Mouse (Mus musculus): ENCODE measurements around the gene She.
"Not testable (repeated sequence)": the region's sequence is repeated elsewhere in the genome, so short reads cannot be mapped to it uniquely, and the experiment has no call there.

Gene She

DNA sequence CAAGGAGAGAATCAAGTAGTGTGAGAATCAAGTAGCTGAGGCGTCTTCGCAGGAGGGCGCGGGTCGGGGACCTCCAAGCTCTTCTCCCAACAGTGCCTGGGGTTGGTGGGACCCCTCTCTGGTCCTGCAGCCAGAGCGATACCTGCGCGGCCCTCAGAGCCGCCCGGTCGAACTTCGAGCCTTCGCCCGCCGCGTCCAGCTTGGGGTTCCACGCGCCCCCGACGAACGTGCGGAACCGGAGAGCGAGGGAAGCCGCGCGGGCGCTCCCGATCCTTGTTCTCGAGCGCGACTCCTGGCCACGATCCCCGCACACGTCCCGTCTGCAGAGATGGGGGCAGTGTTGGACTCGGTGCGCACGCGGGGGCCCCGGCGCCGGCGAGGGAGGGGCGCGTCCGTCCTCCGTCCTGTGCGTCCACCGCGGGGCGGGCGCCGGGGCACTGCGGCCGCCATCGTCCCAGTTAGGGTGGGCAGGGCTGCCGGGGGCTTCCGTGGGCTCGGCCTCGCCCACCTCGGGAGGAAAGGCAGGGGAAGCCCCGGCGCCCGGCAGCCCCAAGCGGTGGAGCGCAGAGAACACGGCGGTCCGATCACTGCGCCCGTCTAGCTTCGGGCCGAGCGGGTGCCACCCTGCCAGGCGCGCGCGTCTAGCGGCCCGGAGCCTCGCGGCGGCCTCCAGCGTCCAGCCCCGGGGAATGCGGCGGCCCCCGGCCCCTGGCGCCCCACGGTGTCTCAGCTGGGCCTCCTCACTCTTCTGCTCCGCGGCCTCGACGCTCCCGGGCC lies at the start of gene She:
TSS of gene She (plus strand) at position 556 of the 777 bp plus-strand sequence.
- peak; percentile 16 to 24 for DNase-seq

DNA sequence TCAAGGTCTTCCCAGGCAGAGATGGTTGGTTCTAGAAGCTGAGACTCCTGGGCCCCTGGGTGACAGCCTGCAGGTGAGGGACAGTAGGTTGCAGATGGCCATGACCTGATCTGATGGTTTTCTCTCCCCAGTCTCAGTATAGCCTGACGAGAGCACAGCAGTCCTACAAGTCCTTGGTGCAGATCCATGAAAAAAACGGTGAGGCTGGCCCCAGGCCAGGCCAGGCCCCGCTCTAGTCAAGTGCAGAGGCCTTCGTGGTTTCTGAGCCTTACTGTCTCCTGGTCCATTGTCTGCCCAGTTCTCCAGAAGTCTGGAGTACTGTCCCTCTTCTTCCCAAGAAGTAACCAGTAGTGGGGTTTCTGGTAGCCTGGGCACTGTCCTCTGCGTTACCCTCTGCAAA lies 49.5 kb upstream of the She start:
- DNase-seq: no peak

DNA sequence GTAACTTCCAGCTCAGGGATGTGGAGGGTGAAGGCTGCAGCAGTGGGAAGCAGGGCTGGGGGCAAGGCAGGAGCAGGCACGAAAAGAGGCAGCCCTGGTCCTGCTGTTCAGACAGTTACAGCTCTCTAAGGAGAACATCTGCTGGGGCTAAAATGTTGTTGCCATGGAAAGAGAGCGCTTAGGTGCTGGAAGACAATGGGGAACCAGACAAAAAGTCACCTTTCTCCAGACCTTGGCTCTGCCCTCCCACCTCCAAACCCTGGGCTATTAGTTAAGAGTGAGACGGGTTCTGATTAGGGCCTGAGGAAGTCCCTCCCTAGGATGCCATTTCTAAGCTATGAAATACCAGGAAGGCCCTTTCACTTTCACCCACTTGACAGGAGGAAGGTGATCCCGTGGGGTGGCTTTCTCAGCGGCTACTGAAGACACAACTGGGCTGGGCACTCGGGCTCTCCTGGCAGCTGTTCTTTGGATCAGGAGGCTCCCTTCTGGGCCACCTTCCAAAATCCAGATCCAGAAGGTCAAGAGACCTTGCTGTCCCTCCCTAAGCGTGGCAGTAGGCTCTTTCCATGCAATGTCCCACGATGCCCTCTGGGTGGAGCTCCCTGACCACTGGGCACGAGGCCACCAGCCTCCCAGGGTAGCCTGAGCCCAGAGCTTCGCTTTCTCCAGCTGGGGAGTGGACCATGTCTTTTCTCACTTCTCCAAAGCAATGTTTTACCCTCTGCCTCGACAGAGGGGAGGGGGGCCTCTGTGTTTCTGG lies 46.0 kb upstream of the She start:
- DNase-seq: peak; percentile 89 to 92

DNA sequence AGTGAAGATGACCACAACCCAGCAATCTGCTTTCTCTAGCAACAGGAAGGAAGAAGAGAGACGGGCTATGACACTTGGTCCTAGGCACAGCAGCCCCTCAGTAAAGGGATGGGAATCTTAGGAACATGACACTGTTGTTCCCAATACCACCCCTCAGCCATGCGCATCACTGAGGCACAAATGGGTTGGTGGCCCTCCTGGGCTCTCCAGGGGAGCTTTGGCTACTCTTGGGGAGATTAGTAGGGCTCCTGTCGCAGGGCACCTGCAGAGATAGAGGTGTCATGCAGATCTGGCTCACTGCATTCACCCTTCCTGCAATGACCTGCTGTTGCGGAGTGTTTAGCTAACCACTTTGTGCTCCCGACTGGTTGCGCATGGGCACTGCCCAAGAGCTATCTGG lies 44.9 kb upstream of the She start:
- DNase-seq: no peak

DNA sequence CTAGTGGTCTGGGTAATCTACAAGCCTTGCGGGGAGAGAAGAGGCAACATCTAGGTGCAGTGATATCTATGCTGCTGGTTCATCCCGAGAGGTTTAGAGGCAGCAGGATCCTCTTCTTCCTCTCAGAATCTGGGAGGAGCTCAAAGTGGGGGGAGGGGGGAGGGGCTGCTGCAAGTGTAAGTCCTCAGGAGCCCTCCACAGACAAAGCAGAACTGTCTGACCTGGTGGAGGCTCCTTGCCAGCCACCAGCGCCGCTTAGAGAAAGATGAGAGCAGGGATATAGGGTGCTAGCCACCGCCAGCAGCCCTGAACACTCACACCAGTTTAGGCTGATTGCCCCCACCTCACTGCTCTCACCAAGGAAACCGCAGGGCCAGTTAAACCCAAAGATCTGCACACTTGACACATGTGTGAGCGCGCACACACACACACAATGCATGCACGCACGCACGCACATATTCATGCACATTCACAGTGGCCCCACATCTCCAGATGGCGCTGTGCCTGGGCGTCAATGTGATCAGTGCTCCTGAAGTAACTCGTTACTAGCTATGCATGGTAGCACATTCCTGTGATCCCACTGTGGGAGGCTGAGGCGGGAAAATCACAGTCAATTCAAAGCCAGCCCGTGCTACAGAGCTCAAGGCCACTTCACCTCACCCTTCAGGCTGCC lies 42.4 kb upstream of the She start:
- DNase-seq: peak; percentile 39 to 53

DNA sequence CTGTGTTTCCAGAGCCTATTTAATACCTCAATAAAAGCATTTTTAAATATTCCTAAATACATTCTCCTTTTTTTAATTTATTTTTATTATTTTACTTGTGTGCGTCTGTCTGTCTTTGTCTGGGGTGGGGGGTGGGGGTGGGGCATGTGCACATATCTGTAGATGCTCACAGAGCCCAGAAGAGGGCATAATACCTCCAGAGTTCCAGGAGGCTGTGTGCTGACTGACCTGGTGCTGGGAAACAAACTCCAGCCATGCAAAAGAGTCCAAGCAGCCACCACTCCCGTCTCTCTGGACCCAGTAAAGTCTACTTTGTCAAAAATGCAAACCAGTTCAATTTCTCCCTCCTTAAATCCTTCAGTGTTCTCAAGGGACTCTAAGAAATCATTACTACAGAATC lies 36.6 kb upstream of the She start:
- DNase-seq: no peak

DNA sequence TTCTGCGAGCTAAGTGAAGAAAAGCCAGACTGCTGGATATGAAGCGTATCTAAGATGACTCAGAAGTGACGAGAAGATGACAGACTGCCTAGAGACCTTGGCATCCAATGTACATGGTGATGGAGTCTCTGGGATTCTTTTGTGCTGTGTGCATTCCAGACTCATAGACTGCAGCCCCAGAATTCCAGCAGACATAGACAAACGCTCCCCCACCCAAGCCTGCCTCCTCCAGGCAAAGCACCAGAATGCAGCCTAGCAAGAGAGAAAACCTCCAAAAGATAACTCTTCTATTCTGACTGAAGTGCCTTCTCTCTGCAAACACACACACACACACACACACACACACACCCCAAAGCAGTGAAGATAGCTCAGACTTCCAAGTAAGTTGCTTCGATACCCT lies 35.4 kb upstream of the She start:
- no peak for DNase-seq

DNA sequence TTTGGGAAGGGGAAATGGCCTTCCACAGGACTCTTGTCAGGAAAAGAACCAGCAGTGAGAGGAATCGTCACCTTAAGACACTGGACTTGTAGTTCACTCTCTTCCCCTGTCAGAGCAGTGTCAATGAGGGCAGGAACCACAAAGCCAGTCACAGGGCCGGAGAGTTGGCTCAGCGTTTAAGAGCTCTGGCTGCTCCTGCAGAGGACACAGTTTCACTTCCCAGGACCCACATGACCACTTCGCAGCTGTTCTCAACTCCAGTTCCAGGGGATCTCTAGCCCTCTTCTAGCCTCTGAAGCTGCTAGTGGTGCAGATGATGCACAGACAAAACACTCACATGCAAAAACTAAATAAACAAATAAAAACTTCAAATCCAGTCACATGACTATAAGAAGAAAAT lies 34.8 kb upstream of the She start:
- DNase-seq: no peak

DNA sequence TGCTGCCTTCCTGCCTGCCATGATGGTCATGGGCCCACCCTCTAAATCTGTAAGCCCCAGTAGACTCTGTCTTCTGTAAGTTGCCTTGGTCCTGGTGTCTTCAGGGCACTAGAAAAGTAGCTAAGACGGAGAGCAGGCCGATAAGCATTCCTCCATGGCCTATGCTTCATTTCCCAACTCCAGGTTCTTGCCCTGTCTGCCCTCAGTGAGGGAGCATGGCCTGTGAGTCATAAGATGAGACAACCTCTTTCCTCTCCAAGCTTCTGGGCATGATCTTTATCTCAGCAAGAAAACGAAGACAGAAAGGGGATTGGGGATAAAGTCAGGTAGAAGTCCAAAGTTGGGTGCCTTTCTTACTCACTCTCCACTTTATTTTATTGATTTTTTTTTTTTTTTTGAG lies 32.7 kb upstream of the She start:
- DNase-seq: no peak

DNA sequence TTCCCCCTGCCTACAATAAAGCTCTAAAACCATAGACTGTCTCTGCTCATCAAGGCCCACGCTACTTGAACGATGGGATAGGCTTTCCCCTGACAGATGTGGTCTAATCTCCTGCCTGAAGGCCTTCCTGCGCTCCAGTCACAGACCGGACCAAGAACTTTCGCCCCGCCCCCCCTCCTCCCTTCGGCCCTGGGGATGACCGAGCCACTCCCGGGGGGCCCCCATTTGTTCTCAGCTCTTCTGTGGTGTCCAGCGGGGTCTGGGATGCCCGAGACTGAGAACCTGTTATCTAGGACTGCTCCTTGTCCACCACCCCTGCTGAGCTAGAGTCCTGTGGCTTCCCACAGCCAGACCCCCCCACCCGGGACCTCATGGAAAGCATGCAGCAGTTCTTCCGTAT lies 31.7 kb upstream of the She start:
- DNase-seq: no peak

DNA sequence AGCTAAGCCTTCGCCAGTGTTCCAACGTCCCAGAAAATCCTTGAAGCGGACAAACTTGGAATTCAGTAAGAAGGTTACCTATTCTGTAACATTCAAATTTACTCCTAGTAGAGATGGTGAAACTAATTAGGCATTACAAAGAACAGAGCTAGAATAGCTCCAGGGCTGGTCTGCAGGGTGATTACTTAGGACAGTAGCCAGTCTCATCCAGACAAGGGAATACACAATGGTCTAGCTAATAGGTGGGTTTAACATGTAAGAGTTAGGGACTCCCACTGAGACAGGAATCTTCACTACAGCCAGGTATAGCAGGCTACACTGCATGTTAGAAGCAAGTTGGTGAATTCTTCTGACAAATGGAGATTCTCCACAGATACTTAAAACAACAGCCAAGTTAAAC lies 31.1 kb upstream of the She start:
- not testable (repeated sequence) for DNase-seq

DNA sequence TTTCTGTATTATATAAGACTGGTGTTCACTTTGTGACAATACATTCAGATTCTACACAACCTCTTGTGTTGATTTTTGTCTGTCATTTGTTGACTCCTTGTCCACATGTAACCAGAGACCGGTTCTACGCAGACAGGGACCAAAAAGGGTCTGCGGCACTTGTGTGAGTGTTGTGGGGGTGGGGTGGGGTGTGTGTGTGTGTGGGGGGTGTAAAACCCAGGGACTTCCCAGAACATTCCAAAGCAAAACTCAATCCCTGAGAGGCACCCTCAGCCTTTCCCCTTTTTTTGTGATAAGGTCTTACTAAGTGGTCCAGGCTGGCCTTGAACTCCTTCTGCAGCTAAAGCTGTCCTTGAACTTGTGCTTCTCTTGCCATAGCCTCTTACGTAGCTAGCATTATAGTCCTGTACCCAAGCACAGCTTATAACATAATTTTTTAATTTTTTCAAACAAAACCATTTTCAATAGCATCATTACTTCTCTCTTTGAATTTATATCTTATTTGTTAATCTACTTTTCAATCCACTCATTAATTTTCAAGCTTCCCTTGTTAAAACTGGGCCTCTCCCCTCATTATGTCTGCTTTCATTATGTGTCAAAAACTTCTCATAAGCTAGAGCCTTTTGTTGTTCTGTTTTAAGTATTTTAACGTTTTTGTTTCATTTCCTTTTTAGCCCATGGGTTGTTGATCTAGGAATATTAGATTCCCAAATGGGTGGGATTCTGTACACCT lies 30.2 kb upstream of the She start:
- DNase-seq: no peak

DNA sequence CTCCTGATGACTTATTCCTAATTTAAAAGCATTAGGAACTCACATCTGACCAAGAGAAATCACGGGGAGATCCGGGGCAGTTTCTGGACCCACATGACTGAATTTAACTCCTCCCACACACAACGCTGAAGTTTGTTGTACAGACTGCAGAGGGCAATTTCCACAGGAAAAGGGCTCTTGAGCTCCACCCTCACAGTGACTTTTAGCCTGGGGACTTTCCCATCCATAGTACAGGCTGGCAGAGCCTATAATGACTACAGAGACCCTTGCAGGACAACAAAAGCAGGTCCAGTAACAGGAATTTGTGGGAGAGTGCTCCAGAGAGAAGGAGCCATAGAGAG lies 29.7 kb upstream of the She start:
- no peak for DNase-seq

DNA sequence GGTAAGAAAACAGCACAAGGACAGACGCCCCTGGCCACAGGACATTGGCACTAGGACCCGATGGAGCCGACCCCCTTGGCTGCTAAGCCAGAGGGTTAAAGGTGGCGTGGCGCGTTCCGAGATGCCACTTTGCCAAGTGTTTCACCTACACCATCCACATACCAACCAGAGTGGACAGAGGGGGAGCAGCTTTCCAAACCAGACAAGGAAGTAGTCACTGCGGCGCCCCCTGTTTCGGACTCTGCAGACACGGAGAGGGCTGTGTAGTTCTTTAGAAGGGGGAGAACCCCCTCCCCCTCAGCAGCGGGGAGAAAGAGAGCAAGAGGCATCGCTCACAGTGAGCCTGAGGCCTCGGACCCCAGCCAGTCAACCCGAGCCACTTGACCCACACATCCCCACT lies 28.3 kb upstream of the She start:
- DNase-seq: peak; percentile 19 to 20

DNA sequence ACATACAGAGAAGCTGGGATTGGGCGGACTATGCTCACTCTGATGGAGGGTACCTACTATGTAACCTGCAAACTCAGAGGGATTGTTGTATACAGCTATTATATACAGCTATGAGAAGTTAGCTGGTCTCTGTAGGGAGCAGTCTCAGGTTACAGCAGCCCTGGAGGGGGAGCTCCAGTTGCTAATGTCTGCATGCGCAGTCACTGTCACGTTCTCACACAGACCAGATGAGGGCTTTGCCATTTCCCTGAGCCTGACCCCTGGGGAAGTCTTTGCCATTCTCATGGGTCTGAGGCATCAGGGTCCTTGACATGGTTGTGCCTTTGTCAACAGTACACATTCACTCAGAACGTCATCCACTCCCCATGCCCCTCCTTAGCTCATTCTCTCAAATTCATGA lies 26.0 kb upstream of the She start:
- DNase-seq: no peak

DNA sequence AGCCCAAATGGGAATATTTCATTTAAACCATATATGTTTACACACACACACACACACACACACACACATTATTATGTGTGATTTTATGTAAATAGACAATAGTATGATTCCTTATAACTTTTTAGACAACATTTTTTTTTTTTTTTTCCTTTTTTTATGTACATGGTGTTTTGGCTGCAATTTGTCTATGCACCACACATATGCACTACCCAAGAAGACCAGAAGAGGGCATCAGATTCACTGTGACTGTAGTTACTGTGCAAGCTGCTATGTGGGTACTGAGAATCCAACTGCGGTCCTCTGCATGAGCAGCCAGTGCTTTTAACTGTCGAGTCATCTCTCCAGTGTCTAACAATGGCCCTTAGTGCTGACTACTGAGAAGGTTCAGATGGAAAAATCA lies 24.4 kb upstream of the She start:
- peak in 1 of 2 experiments; percentile 29 for DNase-seq

DNA sequence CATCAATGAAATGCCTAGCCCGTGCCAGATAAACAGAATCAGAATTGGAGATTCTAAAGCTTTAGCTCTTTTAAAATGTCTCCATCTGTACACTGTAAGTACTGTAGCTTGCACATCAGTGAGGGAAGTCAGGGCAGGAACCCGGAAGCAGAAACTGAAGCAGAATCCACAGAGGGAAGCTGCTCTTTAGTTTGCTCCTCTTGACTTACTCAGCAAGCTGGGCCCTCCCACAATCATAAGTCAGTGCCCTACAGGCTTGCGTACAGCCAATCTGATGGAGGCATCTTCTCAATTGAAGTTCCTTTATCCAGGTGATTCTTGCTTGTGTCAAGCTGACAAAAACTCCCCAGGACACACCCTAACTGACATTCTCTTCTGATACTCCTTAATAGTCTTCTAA lies 24.0 kb upstream of the She start:
- DNase-seq: no peak

DNA sequence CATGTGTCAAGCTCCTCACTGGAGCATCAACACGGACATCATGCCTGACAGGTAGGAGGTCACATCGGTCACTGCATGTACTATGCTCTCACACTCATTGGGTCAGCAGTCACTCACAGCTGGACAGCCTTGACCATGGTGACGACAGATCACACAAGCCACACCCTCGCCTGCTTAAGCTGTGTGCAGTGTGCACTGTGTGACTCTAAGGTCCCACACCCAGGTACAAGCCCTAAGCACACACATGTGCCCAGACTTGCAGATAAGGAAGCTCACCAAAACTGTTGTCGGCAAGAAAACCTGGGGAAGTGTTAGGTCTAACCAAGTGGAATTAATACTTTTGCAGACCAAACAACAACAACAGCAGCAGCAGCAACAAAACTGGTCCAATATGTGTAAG lies 23.3 kb upstream of the She start:
- DNase-seq: no peak

DNA sequence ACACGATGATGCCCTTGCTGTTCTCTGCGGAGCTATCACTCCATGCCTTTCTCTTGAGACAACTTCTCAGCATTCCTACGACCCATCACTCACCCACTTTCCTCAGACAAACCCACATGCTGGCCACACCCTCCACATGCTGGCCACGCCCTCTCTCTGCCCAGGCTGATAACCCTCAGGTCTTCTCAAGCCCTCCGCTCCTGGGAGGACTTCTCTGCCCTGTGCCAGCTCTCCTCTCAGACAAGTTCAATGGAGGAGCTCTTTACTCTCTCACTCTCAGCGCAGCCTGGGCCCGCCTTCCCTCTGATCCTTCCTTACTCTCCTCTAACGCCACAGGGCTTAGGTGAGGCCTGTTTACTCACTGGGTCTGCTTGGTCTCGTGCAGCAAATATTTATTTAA lies 22.5 kb upstream of the She start:
- no peak for DNase-seq

DNA sequence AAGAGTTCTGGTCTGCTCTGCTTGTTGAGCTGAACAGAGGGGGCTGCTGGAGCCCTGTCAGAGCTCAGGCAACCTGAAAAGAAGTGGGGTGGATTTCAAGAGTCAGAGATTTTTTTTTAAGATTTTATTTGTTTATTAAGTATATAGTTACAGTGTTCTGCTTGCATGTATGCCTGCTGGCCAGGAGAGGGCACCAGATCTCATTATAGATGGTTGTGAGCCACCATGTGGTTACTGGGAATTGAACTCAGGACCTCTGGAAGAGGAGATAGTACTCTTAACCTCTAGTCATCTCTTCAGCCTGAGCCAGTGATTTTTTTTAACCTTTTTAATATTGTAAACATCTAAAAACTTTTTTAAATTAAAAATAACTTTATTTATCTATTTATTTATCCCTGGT lies 20.3 kb upstream of the She start:
- no peak for DNase-seq

DNA sequence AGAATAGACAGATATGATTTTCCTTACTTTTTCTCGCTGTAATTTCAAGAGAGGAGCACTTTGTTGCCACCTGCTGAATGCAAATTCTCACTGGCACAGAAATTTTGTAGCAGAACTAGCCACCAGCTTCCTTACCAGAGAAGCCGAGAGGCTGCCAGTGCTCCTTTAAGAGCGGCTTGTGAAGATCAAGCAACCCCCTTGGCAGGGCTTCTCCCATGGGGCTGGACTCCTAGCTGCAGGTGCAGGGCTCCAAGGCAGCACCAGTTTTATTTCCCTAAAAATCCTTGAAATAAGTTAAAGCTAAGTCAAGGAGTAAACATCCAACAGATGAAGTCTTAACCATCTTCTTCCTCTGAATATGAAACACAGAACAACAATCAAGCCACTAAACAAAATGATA lies 19.0 kb upstream of the She start:
- no peak for DNase-seq

DNA sequence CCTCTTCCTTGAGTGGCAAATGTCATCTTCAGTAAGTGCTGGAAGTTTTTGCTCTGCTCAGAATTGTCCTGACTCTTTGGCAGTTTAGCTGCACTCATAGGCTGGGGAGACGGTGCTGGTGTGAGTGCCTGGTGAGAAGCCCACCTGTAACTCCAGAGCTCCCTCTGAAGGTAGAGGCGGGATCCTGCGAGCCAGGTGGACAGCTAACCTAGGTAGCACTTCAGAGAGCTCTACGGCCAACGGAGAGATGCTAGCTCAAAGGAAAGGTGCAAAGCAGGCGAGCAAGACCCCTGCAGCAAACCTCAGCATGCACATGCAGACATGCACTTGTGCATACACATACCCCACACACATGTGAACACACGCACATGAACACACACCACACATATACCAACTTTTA lies 17.1 kb upstream of the She start:
- no peak for DNase-seq

DNA sequence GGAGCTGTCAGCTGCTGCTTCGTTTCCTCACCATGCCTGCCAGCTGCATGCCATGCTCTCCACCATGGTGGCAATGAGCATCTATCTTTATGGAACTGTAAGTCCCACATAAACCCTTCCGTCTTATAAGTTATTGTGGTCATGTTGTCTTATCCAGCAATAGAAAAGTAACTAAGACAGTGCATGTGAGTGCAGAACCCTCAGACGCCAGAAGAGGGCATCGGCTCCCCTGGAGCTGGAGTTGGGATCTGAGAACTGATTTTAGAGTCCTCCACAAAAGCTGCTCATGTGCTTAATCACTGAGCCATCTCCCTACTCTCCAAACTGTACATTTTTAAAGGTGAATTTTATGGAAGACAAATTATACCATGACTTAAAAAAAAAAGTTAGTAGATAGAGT lies 14.1 kb upstream of the She start:
- peak; percentile 62 to 69 for DNase-seq
